Mouse (Mus musculus) kidney, embryonic 16.5 days (tissue): Measurements from ENCODE around the gene Ssbp3. TPM values are rescaled to one million over a fixed set of nuclear protein-coding genes. Genes with fewer than 3 reads are reported as not detected.

Source experiments
- ATAC-seq: fragments of 200-750 bp; cut with Nextera tagmentation; 2 replicates; pipeline ENCODE4 v1.8.0; 2017; ENCODE audit warnings: moderate TSS enrichment; ENCODE audit not compliant: low FRiP score, low TSS enrichment
- H3K27ac ChIP-seq: fragments of 300-500 bp; sonication (generic); 2 replicates; pipeline ENCODE4 v1.5.1; 2014; ENCODE audit warnings: low read length
- H3K27me3 ChIP-seq: fragments of 300-500 bp; sonication (generic); 2 replicates; pipeline ENCODE4 v1.6.1; 2014; ENCODE audit warnings: low read length, control low read depth, mixed read lengths; ENCODE audit not compliant: insufficient read depth
- H3K36me3 ChIP-seq: fragments of 300-500 bp; sonication (generic); 2 replicates; pipeline ENCODE4 v1.6.1; 2014; ENCODE audit warnings: low read length, control low read depth, mixed read lengths; ENCODE audit not compliant: insufficient read depth
- H3K4me1 ChIP-seq: fragments of 300-500 bp; sonication (generic); 2 replicates; pipeline ENCODE4 v1.6.1; 2014; ENCODE audit warnings: low read length, control low read depth, mixed read lengths; ENCODE audit not compliant: insufficient read depth
- H3K4me2 ChIP-seq: fragments of 300-500 bp; sonication (generic); replicated peaks from 2 replicates; pipeline ENCODE4 v1.6.1; 2014; ENCODE audit warnings: low read depth, low read length
- H3K4me3 ChIP-seq: fragments of 300-500 bp; sonication (generic); 2 replicates; pipeline ENCODE4 v1.5.1; 2014; ENCODE audit warnings: mild to moderate bottlenecking, low read length
- H3K9ac ChIP-seq: fragments of 300-500 bp; sonication (generic); replicated peaks from 2 replicates; pipeline ENCODE4 v1.6.1; 2014; ENCODE audit warnings: low read length
- H3K9me3 ChIP-seq: fragments of 300-500 bp; sonication (generic); 2 replicates; pipeline ENCODE4 v1.6.1; 2016; ENCODE audit warnings: low read length, control low read depth
- WGBS: fragments of 180-500 bp; shearing (Covaris S2); extraction: QIAGEN DNeasy Blood & Tissue Kit; methylation state at CpG from one replicate; pipeline ENCODE4 v1.1.7; 2014; 5-methylcytosine and 5-hydroxymethylcytosine counted together
- polyA plus RNA-seq: library from polyadenylated mRNA; unstranded; fragments of >200 nt; fragmentation: Nextera tagmentation; extraction: Ambion mirVana; gene quantifications from 2 replicates; pipeline ENCODE4 v1.2.1, GENCODE M21; 2015

Ssbp3 gene
- polyA plus RNA-seq, 1 experiment from 2014 or later, result 79.4 TPM

GRCm38 (mm10) chr4:107019027-107019426 lies 108.5 kb downstream of the Ssbp3 start:
- no peak overlapping the region for H3K27ac ChIP-seq
- no peak overlapping the region for H3K4me2 ChIP-seq
- no peaks in the 10 kb centered on the region for H3K36me3 ChIP-seq
- no peak for ATAC-seq
- 50% methylated on average over 7 of the region's 7 CpGs for WGBS
- no peak overlapping the region for H3K9ac ChIP-seq
- no peaks in the 10 kb centered on the region for H3K9me3 ChIP-seq
- H3K27me3 ChIP-seq, result no peaks in the 10 kb centered on the region
- H3K4me3 ChIP-seq, result no peak overlapping the region
- H3K4me1 ChIP-seq, result peaks cover 37% of the 10 kb centered on the region

DNA sequence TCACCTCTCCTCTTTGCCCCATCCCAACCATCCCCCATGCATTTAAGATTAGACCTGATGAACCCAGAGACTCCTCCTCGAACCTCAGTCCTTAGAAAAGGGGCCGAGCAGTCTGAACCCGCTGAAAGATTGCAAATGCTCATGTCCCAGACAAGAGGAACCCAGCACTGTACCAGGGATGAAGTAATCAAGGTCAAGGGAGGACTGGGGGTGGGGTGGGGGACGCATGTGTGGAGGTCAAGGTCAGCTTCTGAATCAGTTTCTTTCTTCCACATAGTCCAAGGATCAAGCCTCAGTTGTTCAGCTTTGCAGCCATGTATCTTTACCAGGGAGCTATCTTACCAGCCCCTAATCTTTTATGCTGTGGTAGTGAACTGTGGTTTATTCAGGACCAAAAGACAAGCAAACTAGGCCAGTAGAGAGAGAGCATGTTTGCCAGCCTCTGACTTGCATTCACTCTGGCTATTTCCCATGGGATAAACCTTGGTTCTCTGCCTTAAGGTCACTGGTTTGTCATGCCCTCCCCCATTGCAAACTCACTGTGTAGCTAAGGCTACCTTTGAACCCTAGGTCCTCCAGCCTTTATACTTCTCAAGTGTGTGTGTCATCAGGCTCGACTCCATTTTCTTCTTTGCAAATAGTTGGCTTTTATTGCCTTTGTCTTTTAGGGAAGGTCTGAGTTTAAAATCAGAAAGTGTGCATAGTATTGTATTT lies 109.9 kb downstream of the Ssbp3 start:
- H3K4me3 ChIP-seq, result no peak overlapping the region
- H3K9ac ChIP-seq, result no peak overlapping the region
- H3K9me3 ChIP-seq, result no peaks in the 10 kb centered on the region
- no peak for ATAC-seq
- no peak overlapping the region for H3K4me2 ChIP-seq
- no peaks in the 10 kb centered on the region for H3K27me3 ChIP-seq
- H3K36me3 ChIP-seq, result no peaks in the 10 kb centered on the region
- whole genome bisulfite sequencing, result 67% methylated on average over 5 of the region's 5 CpGs
- H3K4me1 ChIP-seq, result peaks cover 34% of the 10 kb centered on the region
- no peak overlapping the region for H3K27ac ChIP-seq

DNA sequence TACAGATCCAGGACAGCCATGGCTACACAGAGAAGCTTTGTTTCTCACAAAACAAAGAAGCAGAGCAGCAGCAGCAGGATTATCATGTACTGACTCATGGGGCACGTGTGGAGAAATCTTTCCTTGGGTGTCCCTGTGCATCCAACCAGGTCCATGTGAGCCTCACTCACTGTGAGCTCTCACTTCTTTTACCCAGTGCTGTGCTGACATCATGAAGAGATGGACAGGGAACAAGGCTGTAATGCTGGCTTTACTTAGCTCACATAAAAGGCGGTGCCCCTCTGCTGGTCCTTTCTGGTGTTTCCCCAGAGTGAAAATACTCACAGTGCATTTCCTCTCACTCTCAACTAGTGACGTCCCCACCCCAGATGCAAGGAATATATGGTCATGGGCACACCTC lies 111.0 kb downstream of the Ssbp3 start:
- Histone ChIP-seq H3K27me3 (no peaks in the 10 kb centered on the region), H3K4me3 (no peak overlapping the region), H3K27ac (no peak overlapping the region), H3K4me2 (no peak overlapping the region), H3K9me3 (no peaks in the 10 kb centered on the region), H3K36me3 (no peaks in the 10 kb centered on the region), H3K9ac (no peak overlapping the region), H3K4me1 (peaks cover 24% of the 10 kb centered on the region)
- ATAC-seq, result no peak
- WGBS, result 76% methylated on average over 3 of the region's 3 CpGs

GRCm38 (mm10) chr4:107024899-107025298 lies 114.4 kb downstream of the Ssbp3 start:
- ATAC-seq, result no peak
- H3K27ac ChIP-seq, result no peak overlapping the region
- H3K4me2 ChIP-seq, result no peak overlapping the region

GRCm38 (mm10) chr4:107025369-107025768 lies 114.9 kb downstream of the Ssbp3 start:
- Histone ChIP-seq H3K4me1 (no peaks in the 10 kb centered on the region), H3K36me3 (peaks cover 5% of the 10 kb centered on the region; the same call in 1 of the 2 replicates), H3K4me3 (no peak overlapping the region), H3K27ac (no peak overlapping the region), H3K9me3 (no peaks in the 10 kb centered on the region), H3K4me2 (no peak overlapping the region), H3K9ac (no peak overlapping the region), H3K27me3 (no peaks in the 10 kb centered on the region)
- no peak for ATAC-seq
- 84% methylated on average over 5 of the region's 5 CpGs for WGBS

More at GRCm38 (mm10) chr4:107024899-107025298, 114.4 kb downstream of the Ssbp3 start:
- no peaks in the 10 kb centered on the region for H3K9me3 ChIP-seq
- WGBS, result 79% methylated on average over 7 of the region's 7 CpGs
- 0 out of 2 replicates have a peak, but pooled peaks cover 4% of the 10 kb centered on the region for H3K36me3 ChIP-seq
- no peak overlapping the region for H3K4me3 ChIP-seq
- no peaks in the 10 kb centered on the region for H3K4me1 ChIP-seq
- H3K27me3 ChIP-seq, result no peaks in the 10 kb centered on the region
- no peak overlapping the region for H3K9ac ChIP-seq

- H3K9ac ChIP-seq, result no peak overlapping the region
- no peak for ATAC-seq
- WGBS, result 56% methylated on average over 8 of the region's 8 CpGs
- H3K27me3 ChIP-seq, result no peaks in the 10 kb centered on the region
- no peak overlapping the region for H3K4me3 ChIP-seq
- no peaks in the 10 kb centered on the region for H3K9me3 ChIP-seq
- peaks cover 15% of the 10 kb centered on the region; the same call in 1 of the 2 replicates for H3K36me3 ChIP-seq
- H3K4me2 ChIP-seq, result no peak overlapping the region
- no peak overlapping the region for H3K27ac ChIP-seq
- no peaks in the 10 kb centered on the region for H3K4me1 ChIP-seq
Observed at GRCm38 (mm10) chr4:107026451-107026850, 116.0 kb downstream of the Ssbp3 start.

DNA sequence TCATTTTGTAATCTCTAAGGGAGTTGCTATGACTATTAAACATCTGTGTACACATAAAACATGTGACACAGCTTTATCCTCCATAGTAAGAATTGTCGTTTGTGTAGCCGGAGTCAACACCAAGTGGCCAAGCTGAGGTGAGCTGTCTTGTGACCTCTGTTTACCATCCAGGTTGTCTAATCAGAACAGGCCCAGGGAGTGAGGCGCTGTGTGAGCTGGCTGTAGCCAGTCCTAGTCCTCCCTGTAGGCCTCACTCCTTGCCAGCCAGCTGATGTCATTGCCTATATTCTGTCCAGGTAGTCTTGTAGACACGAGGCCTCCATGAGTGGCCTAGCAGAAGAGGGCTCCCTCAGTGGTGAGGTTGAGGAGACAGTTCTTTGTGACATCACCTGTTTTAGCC lies 125.2 kb downstream of the Ssbp3 start:
- peaks cover 60% of the 10 kb centered on the region for H3K36me3 ChIP-seq
- no peak for ATAC-seq
- WGBS, result 84% methylated on average over 4 of the region's 4 CpGs

GRCm38 (mm10) chr4:107036985-107037384 lies 126.5 kb downstream of the Ssbp3 start:
- Histone ChIP-seq H3K27me3 (no peaks in the 10 kb centered on the region), H3K4me2 (no peak overlapping the region), H3K36me3 (peaks cover 67% of the 10 kb centered on the region), H3K4me1 (no peaks in the 10 kb centered on the region), H3K9me3 (no peaks in the 10 kb centered on the region), H3K4me3 (no peak overlapping the region), H3K27ac (no peak overlapping the region), H3K9ac (no peak overlapping the region)
- WGBS, result 95% methylated on average over 2 of the region's 2 CpGs
- no peak for ATAC-seq

More for the DNA sequence above, 125.2 kb downstream of the Ssbp3 start:
- no peaks in the 10 kb centered on the region for H3K9me3 ChIP-seq
- no peaks in the 10 kb centered on the region for H3K27me3 ChIP-seq
- no peaks in the 10 kb centered on the region for H3K4me1 ChIP-seq
- no peak overlapping the region for H3K4me3 ChIP-seq
- H3K4me2 ChIP-seq, result no peak overlapping the region
- H3K9ac ChIP-seq, result no peak overlapping the region
- H3K27ac ChIP-seq, result no peak overlapping the region

- H3K27me3 ChIP-seq, result no peaks in the 10 kb centered on the region
- WGBS, result 84% methylated on average over 4 of the region's 4 CpGs
- peaks cover 63% of the 10 kb centered on the region for H3K36me3 ChIP-seq
- H3K9ac ChIP-seq, result no peak overlapping the region
- H3K4me1 ChIP-seq, result no peaks in the 10 kb centered on the region
- ATAC-seq, result no peak
- no peaks in the 10 kb centered on the region for H3K9me3 ChIP-seq
- H3K27ac ChIP-seq, result no peak overlapping the region
- H3K4me3 ChIP-seq, result no peak overlapping the region
- H3K4me2 ChIP-seq, result no peak overlapping the region
Observed at GRCm38 (mm10) chr4:107038303-107038702, 127.8 kb downstream of the Ssbp3 start.

DNA sequence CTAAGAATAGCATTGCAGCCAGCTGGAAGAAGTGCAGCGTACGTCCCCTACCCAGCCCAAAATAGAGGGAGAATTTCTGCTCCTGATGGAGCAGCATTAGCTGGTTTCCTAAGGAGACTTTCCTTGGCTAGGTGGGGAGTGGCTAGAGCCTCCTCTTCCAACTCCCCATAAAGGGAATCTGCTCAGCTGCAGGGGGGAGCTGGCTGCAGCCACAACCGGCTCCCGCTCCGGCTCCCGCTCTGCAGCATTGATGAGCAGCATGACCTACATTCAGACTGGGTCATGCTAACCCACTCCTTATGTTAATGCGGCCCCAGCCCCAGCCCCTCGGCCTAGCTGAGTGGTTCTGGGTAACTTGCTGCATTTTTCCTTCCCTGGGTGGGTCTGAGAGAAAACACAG lies 128.8 kb downstream of the Ssbp3 start:
- Histone ChIP-seq H3K36me3 (peaks cover 61% of the 10 kb centered on the region), H3K27ac (no peak overlapping the region)
- 78% methylated on average over 8 of the region's 8 CpGs for WGBS

More for the DNA sequence above, 128.8 kb downstream of the Ssbp3 start:
- H3K4me3 ChIP-seq, result no peak overlapping the region
- H3K27me3 ChIP-seq, result no peaks in the 10 kb centered on the region
- no peaks in the 10 kb centered on the region for H3K4me1 ChIP-seq
- H3K9ac ChIP-seq, result no peak overlapping the region
- no peak for ATAC-seq
- no peaks in the 10 kb centered on the region for H3K9me3 ChIP-seq
- no peak overlapping the region for H3K4me2 ChIP-seq
